Mouse (Mus musculus): ENCODE results near the gene Mylk3.
A peak's percentile ranks its signal among the peaks of the same experiment; 100 is the strongest.

The Mylk3 gene

GRCm38 (mm10) chr8:85321981-85322380 lies 64.2 kb downstream of the Mylk3 start:
- no peak for DNase-seq (ENCODE audit: low read depth in 1 of 2, low spot score in 2 of 2)

GRCm38 (mm10) chr8:85318534-85318933 lies 67.6 kb downstream of the Mylk3 start:
- DNase-seq (ENCODE audit: low read depth in 1 of 2, low spot score in 2 of 2): no peak

GRCm38 (mm10) chr8:85313036-85313435 lies 73.1 kb downstream of the Mylk3 start:
- DNase-seq (ENCODE audit: low read depth in 1 of 2, low spot score in 2 of 2): no peak

- DNase-seq (ENCODE audit: low read depth in 1 of 2, low spot score in 2 of 2): no peak
Measured at GRCm38 (mm10) chr8:85311743-85312142, 74.4 kb downstream of the Mylk3 start.

- DNase-seq (ENCODE audit: low read depth in 1 of 2, low spot score in 2 of 2): no peak
Measured at GRCm38 (mm10) chr8:85308564-85308963, 77.6 kb downstream of the Mylk3 start.

- no peak for DNase-seq (ENCODE audit: low read depth in 1 of 2, low spot score in 2 of 2)
Measured at GRCm38 (mm10) chr8:85303531-85303930, 82.6 kb downstream of the Mylk3 start.

GRCm38 (mm10) chr8:85302931-85303330 lies 83.2 kb downstream of the Mylk3 start:
- no peak for DNase-seq (ENCODE audit: low read depth in 1 of 2, low spot score in 2 of 2)

- DNase-seq (ENCODE audit: low read depth in 1 of 2, low spot score in 2 of 2): no peak
Measured at GRCm38 (mm10) chr8:85301941-85302340, 84.2 kb downstream of the Mylk3 start.

- DNase-seq (ENCODE audit: low read depth in 1 of 2, low spot score in 2 of 2): peak; percentile 88 to 92
Measured at GRCm38 (mm10) chr8:85299434-85300077, 86.6 kb downstream of the Mylk3 start, which contains the start of the genes Orc6 and Vps35. TSS of gene Orc6 (plus strand) at chr8:85299632. TSS of gene Vps35 (minus strand) at chr8:85299802.

GRCm38 (mm10) chr8:85298600-85299433 lies 87.3 kb downstream of the Mylk3 start:
- DNase-seq (ENCODE audit: low read depth in 1 of 2, low spot score in 2 of 2): peak in 1 of 2 experiments; percentile 32

GRCm38 (mm10) chr8:85286846-85287245 lies 99.3 kb downstream of the Mylk3 start:
- no peak for DNase-seq (ENCODE audit: low read depth in 1 of 2, low spot score in 2 of 2)

Measured in monocyte, adult 2 months (primary cell).